In the genomic region with DNA sequence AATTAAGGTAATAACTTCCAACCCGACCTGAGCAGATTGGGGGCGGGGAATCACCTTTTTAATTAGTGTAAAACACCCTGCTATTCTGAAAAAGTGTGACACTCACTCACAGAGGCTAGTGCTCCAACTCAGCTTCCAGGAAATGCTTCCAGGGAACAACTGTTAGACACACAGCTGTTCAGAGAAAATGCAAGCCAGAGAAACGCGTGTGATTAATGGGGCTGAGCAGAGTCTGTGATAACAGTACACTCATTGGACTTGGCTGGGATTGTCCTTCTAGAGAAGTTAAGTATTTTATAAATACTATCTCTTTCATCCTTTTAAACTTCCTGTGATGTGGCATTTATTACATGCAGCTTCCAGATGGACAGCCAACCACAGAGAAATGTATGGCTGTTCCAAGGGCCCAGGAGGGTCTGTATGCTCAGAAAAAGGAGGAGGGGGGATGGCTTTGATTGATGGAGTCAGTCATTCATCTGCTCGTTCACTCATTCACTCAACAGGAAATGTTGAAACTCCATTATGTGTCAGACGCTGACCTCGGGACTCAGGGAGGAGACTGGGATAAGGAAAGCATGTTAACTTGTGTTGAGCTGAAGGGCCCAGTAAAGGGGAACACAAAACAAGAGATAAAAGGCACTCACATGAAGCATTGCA, we compare ENCODE assay signal across 8 mouse cellular contexts.
A peak's percentile ranks its signal among the peaks of the same experiment; 100 is the strongest.
DNase-seq lines count a peak whose midpoint lies in the region; ATAC-seq lines count a peak whose summit lies in the region.
"Had no signal": no experiment of that assay in that cellular context is flagged by ENCODE, and none has a peak within 500 bp of the region (broad histone marks: within the 10 kb centered on the region; RNA-seq: fewer than 3 reads in every experiment).

No protein-coding gene starts in this region.

- DNase-seq in kidney, adult 11 months, result peak; percentile 12
- no peak for DNase-seq in kidney, adult 18-20 months
- peak; percentile 43 for DNase-seq in embryo, embryonic 10.5 days (ENCODE audit: low spot score)
- peak; percentile 38 for DNase-seq in kidney, adult 9 months
- DNase-seq in lung, postnatal 4 days, result peak; percentile 37 to 62
- DNase-seq in spleen, postnatal 4 days (ENCODE audit: low spot score in 2 of 2), result no peak
- DNase-seq: cerebellum, adult 11 months had no signal

- ATAC-seq in granulocyte monocyte progenitor cell, adult 5-6 weeks (replicated peaks; ENCODE audit: poor library complexity, severe bottlenecking), result no peak

Comparison
In these comparisons a context has a peak if more than half of its experiments do, and no peak if none do; other contexts are left out.
1. DNase-seq: peak in kidney, adult 11 months (single experiment), embryo, embryonic 10.5 days (single experiment), kidney, adult 9 months (single experiment) and lung, postnatal 4 days (2 of 2); none in kidney, adult 18-20 months (single experiment) and spleen, postnatal 4 days (0 of 2).